Mouse (Mus musculus): Measurements from ENCODE around the gene Fam110a.

GRCm38 (mm10) chr2:151930389-151931074 lies 49.5 kb downstream of the Fam110a start:
- TF ChIP-seq CTCF (IDR thresholded peaks at IDR 0.05; ENCODE audit: low read depth) (peak; percentile 87), EP300 (IDR thresholded peaks at IDR 0.05; ENCODE audit: low read depth) (no peak)

Measured in heart, postnatal 0 days (tissue).